Mouse (Mus musculus): ENCODE measurements around the gene Dytn.
"Not testable (repeated sequence)": the region's sequence is repeated elsewhere in the genome, so short reads cannot be mapped to it uniquely, and the experiment has no call there.

DNA sequence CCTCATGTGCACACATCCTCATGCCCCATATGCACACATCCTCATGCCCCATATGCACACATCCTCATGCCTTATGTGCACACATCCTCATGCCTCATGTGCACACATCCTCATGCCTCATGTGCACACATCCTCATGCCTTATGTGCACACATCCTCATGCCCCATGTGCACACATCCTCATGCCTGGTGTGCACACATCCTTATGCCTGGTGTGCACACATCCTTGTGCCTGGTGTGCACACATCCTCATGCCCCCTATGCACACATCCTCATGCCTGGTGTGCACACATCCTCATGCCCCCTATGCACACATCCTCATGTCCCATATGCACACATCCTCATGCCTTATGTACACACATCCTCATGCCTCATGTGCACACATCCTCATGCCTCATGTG is 56.3 kb downstream of the Dytn start:
- not testable (repeated sequence) for TF ChIP-seq POLR2A (IDR thresholded peaks at IDR 0.05; ENCODE audit: borderline replicate concordance, low read depth, low read length); CTCF (IDR thresholded peaks at IDR 0.05; ENCODE audit: low read depth, low read length)
